ENCODE assay signal across 28 mouse cellular contexts in genomic region chr12:41851896-41852470, GRCm38 (mm10).
A peak's percentile ranks its signal among the peaks of the same experiment; 100 is the strongest.
DNase-seq lines count a peak whose midpoint lies in the region; ATAC-seq and TF ChIP-seq lines count a peak whose summit lies in the region.
"Had no signal": no experiment of that assay in that cellular context is flagged by ENCODE, and none has a peak within 500 bp of the region (broad histone marks: within the 10 kb centered on the region; RNA-seq: fewer than 3 reads in every experiment).

No protein-coding gene starts in this region.

- intact Hi-C loops in heart, adult 2 months (cut with DNase I), result no loop called here

- 0 out of 2 replicates have a peak overlapping the region, but pooled peaks have one; percentile 22 for H3K4me2 ChIP-seq in liver, postnatal 0 days (ENCODE audit: low read depth, low read length)
- H3K4me2 ChIP-seq in liver, embryonic 12.5 days, result no peak overlapping the region
- no peak overlapping the region for H3K4me2 ChIP-seq in intestine, embryonic 15.5 days (replicated peaks)
- H3K4me2 ChIP-seq: embryonic facial prominence, embryonic 12.5 days; heart, embryonic 11.5 days; limb, embryonic 12.5 days; lung, embryonic 15.5 days; midbrain, embryonic 12.5 days; neural tube, embryonic 12.5 days had no signal

- H3K36me3 ChIP-seq in liver, postnatal 0 days (replicated peaks; ENCODE audit: insufficient read depth, low read length), result no peaks in the 10 kb centered on the region
- no peaks in the 10 kb centered on the region for H3K36me3 ChIP-seq in liver, embryonic 12.5 days
- no peaks in the 10 kb centered on the region for H3K36me3 ChIP-seq in G1E (replicated peaks)
- no peaks in the 10 kb centered on the region for H3K36me3 ChIP-seq in splenic B cell, adult 2 months (ENCODE audit: control insufficient read depth, insufficient read depth, low read length, poor library complexity, severe bottlenecking)
- H3K36me3 ChIP-seq in intestine, embryonic 15.5 days, result no peaks in the 10 kb centered on the region
- no peaks in the 10 kb centered on the region for H3K36me3 ChIP-seq in heart, adult 2 months (ENCODE audit: control insufficient read depth, insufficient read depth, low read length)
- H3K36me3 ChIP-seq: embryonic facial prominence, embryonic 12.5 days; limb, embryonic 12.5 days; lung, embryonic 15.5 days; midbrain, embryonic 12.5 days; neural tube, embryonic 12.5 days had no signal

- no peak overlapping the region for H3K9ac ChIP-seq in liver, postnatal 0 days (replicated peaks)
- H3K9ac ChIP-seq in liver, embryonic 12.5 days, result no peak overlapping the region
- no peak overlapping the region for H3K9ac ChIP-seq in intestine, embryonic 15.5 days
- H3K9ac ChIP-seq in heart, adult 2 months (ENCODE audit: low read depth, low read length), result no peak overlapping the region
- H3K9ac ChIP-seq: embryonic facial prominence, embryonic 12.5 days; forebrain, postnatal 0 days; limb, embryonic 12.5 days; liver, embryonic 14.5 days; lung, embryonic 15.5 days; midbrain, embryonic 12.5 days; neural tube, embryonic 12.5 days had no signal

- no peaks in the 10 kb centered on the region for H3K79me2 ChIP-seq in heart, adult 2 months (replicated peaks; ENCODE audit: control insufficient read depth, insufficient read depth, low read length)

- 69% methylated on average over 7 of the region's 7 CpGs for WGBS in liver, postnatal 0 days (ENCODE audit: insufficient replicate concordance)
- WGBS in liver, embryonic 12.5 days (ENCODE audit: insufficient replicate concordance), result 63% methylated on average over 7 of the region's 7 CpGs
- 81% methylated on average over 7 of the region's 7 CpGs for WGBS in intestine, embryonic 15.5 days
- 77% methylated on average over 7 of the region's 7 CpGs for WGBS in heart, adult 2 months

- ATAC-seq in liver, postnatal 0 days, result no peak
- no peak for ATAC-seq in liver, embryonic 12.5 days
- peak; percentile 54; the same call in 1 of the 2 replicates for ATAC-seq in G1E (ENCODE audit: extremely low read depth, insufficient number of reproducible peaks, low FRiP score, poor library complexity, severe bottlenecking)
- ATAC-seq in inflammation-experienced regulatory T-cells, adult 6 months, result peak; percentile 93
- no peak for ATAC-seq in intestine, embryonic 15.5 days
- ATAC-seq in frontal cortex, adult (ENCODE audit: low TSS enrichment), result no peak
- ATAC-seq: forebrain, postnatal 0 days; hindbrain, postnatal 0 days had no signal

- DNase-seq in liver, postnatal 0 days, result no peak
- no peak for DNase-seq in G1E (ENCODE audit: low spot score)
- DNase-seq in splenic B cell, adult 2 months (ENCODE audit: low read depth, low spot score), result peak; percentile 31
- DNase-seq in heart, adult 2 months, result no peak
- DNase-seq: adrenal gland, adult 2 months; cerebellum, adult 11 months; cerebellum, adult 9-11 months; forebrain, postnatal 0 days; kidney, adult 18-20 months; kidney, postnatal 25 days; right cerebral cortex, adult 18-20 months; right cerebral cortex, postnatal 4 days; thymus, adult 18-20 months; thymus, postnatal 36 days had no signal

- H3K4me3 ChIP-seq in liver, postnatal 0 days (ENCODE audit: low read depth, low read length), result no peak overlapping the region
- H3K4me3 ChIP-seq in liver, embryonic 12.5 days, result no peak overlapping the region
- no peak overlapping the region for H3K4me3 ChIP-seq in G1E (ENCODE audit: low read depth, low read length)
- H3K4me3 ChIP-seq in intestine, embryonic 15.5 days (replicated peaks), result no peak overlapping the region
- no peak overlapping the region for H3K4me3 ChIP-seq in heart, adult 2 months
- H3K4me3 ChIP-seq: embryonic facial prominence, embryonic 12.5 days; layer of hippocampus, adult 2 months; limb, embryonic 12.5 days; lung, embryonic 15.5 days; midbrain, embryonic 12.5 days; neural tube, embryonic 12.5 days had no signal

- no peak for TF ChIP-seq CTCF in liver, postnatal 0 days (IDR thresholded peaks at IDR 0.05; ENCODE audit: low read depth)
- TF ChIP-seq CTCF in G1E (IDR thresholded peaks at IDR 0.05; ENCODE audit: low read depth, low read length), result no peak
- no peak for TF ChIP-seq CTCF in heart, adult 2 months (IDR thresholded peaks at IDR 0.05)

- no peaks in the 10 kb centered on the region for H3K9me3 ChIP-seq in liver, postnatal 0 days (ENCODE audit: low read length)
- no peaks in the 10 kb centered on the region for H3K9me3 ChIP-seq in liver, embryonic 12.5 days (replicated peaks)
- no peaks in the 10 kb centered on the region for H3K9me3 ChIP-seq in G1E (replicated peaks)
- no peaks in the 10 kb centered on the region for H3K9me3 ChIP-seq in intestine, embryonic 15.5 days
- H3K9me3 ChIP-seq: embryonic facial prominence, embryonic 12.5 days; limb, embryonic 12.5 days; lung, embryonic 15.5 days; midbrain, embryonic 12.5 days; neural tube, embryonic 12.5 days had no signal

- H3K27me3 ChIP-seq in liver, postnatal 0 days (ENCODE audit: insufficient read depth, low read length), result no peaks in the 10 kb centered on the region
- no peaks in the 10 kb centered on the region for H3K27me3 ChIP-seq in liver, embryonic 12.5 days (replicated peaks)
- no peaks in the 10 kb centered on the region for H3K27me3 ChIP-seq in G1E (ENCODE audit: insufficient read depth, low read length)
- H3K27me3 ChIP-seq in splenic B cell, adult 2 months (ENCODE audit: control insufficient read depth, insufficient read depth, low read length, poor library complexity, severe bottlenecking), result no peaks in the 10 kb centered on the region
- no peaks in the 10 kb centered on the region for H3K27me3 ChIP-seq in intestine, embryonic 15.5 days (replicated peaks)
- H3K27me3 ChIP-seq in heart, adult 2 months (ENCODE audit: control insufficient read depth, insufficient read depth, low read length), result no peaks in the 10 kb centered on the region
- H3K27me3 ChIP-seq: embryonic facial prominence, embryonic 12.5 days; limb, embryonic 12.5 days; lung, embryonic 15.5 days; midbrain, embryonic 12.5 days; neural tube, embryonic 12.5 days had no signal

- no peak for TF ChIP-seq EP300 in liver, postnatal 0 days (IDR thresholded peaks at IDR 0.05; ENCODE audit: low read depth)
- no peak for TF ChIP-seq EP300 in heart, adult 2 months (IDR thresholded peaks at IDR 0.05; ENCODE audit: insufficient read depth, low read depth, low read length)

- no peak for TF ChIP-seq POLR2A in heart, adult 2 months (IDR thresholded peaks at IDR 0.05; ENCODE audit: insufficient read depth, low read depth, low read length)

- no peak overlapping the region for H3K27ac ChIP-seq in liver, postnatal 0 days (ENCODE audit: low read depth)
- no peak overlapping the region for H3K27ac ChIP-seq in liver, embryonic 12.5 days
- no peak overlapping the region for H3K27ac ChIP-seq in intestine, embryonic 15.5 days
- H3K27ac ChIP-seq in heart, adult 2 months, result no peak overlapping the region
- H3K27ac ChIP-seq: embryonic facial prominence, embryonic 12.5 days; hindbrain, postnatal 0 days; layer of hippocampus, adult 2 months; limb, embryonic 12.5 days; liver, embryonic 14.5 days; lung, embryonic 15.5 days; macrophage; midbrain, embryonic 12.5 days; neural tube, embryonic 12.5 days had no signal

- H3K4me1 ChIP-seq in liver, postnatal 0 days (ENCODE audit: insufficient read depth), result no peaks in the 10 kb centered on the region
- H3K4me1 ChIP-seq in liver, embryonic 12.5 days, result no peaks in the 10 kb centered on the region
- 0 out of 2 replicates have a peak, but pooled peaks cover 2% of the 10 kb centered on the region for H3K4me1 ChIP-seq in G1E (ENCODE audit: insufficient read depth, low read depth, low read length)
- no peaks in the 10 kb centered on the region for H3K4me1 ChIP-seq in intestine, embryonic 15.5 days (replicated peaks)
- no peaks in the 10 kb centered on the region for H3K4me1 ChIP-seq in heart, adult 2 months (ENCODE audit: control insufficient read depth, insufficient read depth, low read length)
- H3K4me1 ChIP-seq: embryonic facial prominence, embryonic 12.5 days; limb, embryonic 12.5 days; lung, embryonic 15.5 days; midbrain, embryonic 12.5 days; neural tube, embryonic 12.5 days had no signal

Comparison
In these comparisons a context has a peak if more than half of its experiments do, and no peak if none do; other contexts are left out.
1. ATAC-seq: peak in G1E (single experiment) and inflammation-experienced regulatory T-cells, adult 6 months (single experiment); none in liver, postnatal 0 days (single experiment), liver, embryonic 12.5 days (single experiment), intestine, embryonic 15.5 days (single experiment) and frontal cortex, adult (single experiment).